Mouse (Mus musculus): Measurements from ENCODE around the gene Ogfod1. TPM values are rescaled to one million over a fixed set of nuclear protein-coding genes. Genes with fewer than 3 reads are reported as not detected.

Gene Ogfod1
- total and polyA plus RNA-seq, 3 experiments, result 16.6 to 31.9 (median 26.9) TPM

- no peak for DNase-seq (ENCODE audit: extremely low read depth)
- no peak overlapping the region for H3K4me2 ChIP-seq (ENCODE audit: insufficient read depth, low read depth, poor library complexity, severe bottlenecking)
- dilution Hi-C loops (cut with MboI; ENCODE audit: extremely low pct_ligation_motif_present, extremely low pct_unique_long_range_greater_than_20kb, low sequenced_read_pairs), result no loop called here
Observed at GRCm38 (mm10) chr8:94110526-94111177, 73.7 kb downstream of the Ogfod1 start.

GRCm38 (mm10) chr8:94113435-94113834 is 76.4 kb downstream of the Ogfod1 start:
- 0 out of 2 replicates have a peak, but pooled peaks have one; percentile 28 for TF ChIP-seq EP300 (IDR thresholded peaks at IDR 0.05; ENCODE audit: low read length)
- peak; percentile 18; the same call in 1 of the 2 replicates for TF ChIP-seq ETS1 (conservative IDR thresholded peaks at IDR 0.05; ENCODE audit: low read depth, low read length)
- 0 out of 2 replicates have a peak, but pooled peaks have one; percentile 21 for TF ChIP-seq ELF1 (IDR thresholded peaks at IDR 0.05; ENCODE audit: low read depth, low read length)
- TF ChIP-seq GABPA (IDR thresholded peaks at IDR 0.05; ENCODE audit: insufficient replicate concordance, low read depth, low read length), result no peak
- TF ChIP-seq IRF4 (IDR thresholded peaks at IDR 0.05; ENCODE audit: low read depth, low read length), result 0 out of 2 replicates have a peak, but pooled peaks have one; percentile 12
- no peaks in the 10 kb centered on the region for H3K36me3 ChIP-seq (replicated peaks in 1 of 2; ENCODE audit: control insufficient read depth in 1 of 2, insufficient read depth in 1 of 2, low read length in 1 of 2)
- DNase-seq (ENCODE audit: extremely low read depth), result peak; percentile 53
- no peak overlapping the region for H3K4me3 ChIP-seq (replicated peaks in 1 of 3; ENCODE audit: low read depth in 2 of 3, low read length in 2 of 3, poor library complexity in 1 of 3)
- no peaks in the 10 kb centered on the region for H3K79me2 ChIP-seq (replicated peaks; ENCODE audit: control insufficient read depth, extremely low read depth, insufficient read depth, poor library complexity, severe bottlenecking)
- H3K4me2 ChIP-seq (ENCODE audit: insufficient read depth, low read depth, poor library complexity, severe bottlenecking), result peak overlapping the region; percentile 59; the same call in 1 of the 2 replicates
- no peaks in the 10 kb centered on the region for H3K9me3 ChIP-seq (replicated peaks; ENCODE audit: low read length)
- no peaks in the 10 kb centered on the region for H3K27me3 ChIP-seq (replicated peaks)
- no peak overlapping the region for H3K27ac ChIP-seq (ENCODE audit: insufficient read depth, low read depth)
- dilution Hi-C loops (cut with MboI; ENCODE audit: extremely low pct_ligation_motif_present, extremely low pct_unique_long_range_greater_than_20kb, low sequenced_read_pairs) (no loop called here), in situ Hi-C loops (cut with MboI; ENCODE audit: low pct_ligation_motif_present, low pct_unique_long_range_greater_than_20kb, low sequenced_read_pairs) (no loop called here)
- peaks cover 0 to 20% of the 10 kb centered on the region in 2 experiments; a peak in 2 of 4 replicates for H3K4me1 ChIP-seq (ENCODE audit: control insufficient read depth in 1 of 2, insufficient read depth in 2 of 2)
- H3K9ac ChIP-seq (ENCODE audit: insufficient read depth, low read depth), result no peak overlapping the region

More at GRCm38 (mm10) chr8:94110526-94111177, 73.7 kb downstream of the Ogfod1 start:
- no peaks in the 10 kb centered on the region for H3K9me3 ChIP-seq (replicated peaks; ENCODE audit: low read length)
- no peak overlapping the region for H3K4me3 ChIP-seq (replicated peaks in 1 of 3; ENCODE audit: low read depth in 2 of 3, low read length in 2 of 3, poor library complexity in 1 of 3)
- in situ Hi-C loops (cut with MboI; ENCODE audit: low pct_ligation_motif_present, low pct_unique_long_range_greater_than_20kb, low sequenced_read_pairs), result no loop called here
- no peaks in the 10 kb centered on the region for H3K36me3 ChIP-seq (replicated peaks in 1 of 2; ENCODE audit: control insufficient read depth in 1 of 2, insufficient read depth in 1 of 2, low read length in 1 of 2)
- TF ChIP-seq E2F4 (IDR thresholded peaks at IDR 0.05; ENCODE audit: insufficient replicate concordance, low read depth, low read length), result no peak
- no peak for TF ChIP-seq POLR2A (IDR thresholded peaks at IDR 0.05; ENCODE audit: low read depth, low read length)
- no peak for TF ChIP-seq ZMIZ1 (IDR thresholded peaks at IDR 0.05; ENCODE audit: low read depth, low read length)
- TF ChIP-seq USF2 (conservative IDR thresholded peaks at IDR 0.05; ENCODE audit: low read depth, low read length), result no peak
- no peak for TF ChIP-seq MYC (IDR thresholded peaks at IDR 0.05; ENCODE audit: low read depth, low read length)
- no peak for TF ChIP-seq JUN (IDR thresholded peaks at IDR 0.05; ENCODE audit: insufficient read depth, low read depth, low read length)
- no peak for TF ChIP-seq ETS1 (conservative IDR thresholded peaks at IDR 0.05; ENCODE audit: low read depth, low read length)
- TF ChIP-seq CHD1 (IDR thresholded peaks at IDR 0.05; ENCODE audit: low read depth, low read length), result no peak
- H3K4me1 ChIP-seq (ENCODE audit: control insufficient read depth in 1 of 2, insufficient read depth in 2 of 2), result peaks cover 0 to 16% of the 10 kb centered on the region in 2 experiments; a peak in 2 of 4 replicates
- H3K9ac ChIP-seq (ENCODE audit: insufficient read depth, low read depth), result no peak overlapping the region
- H3K27ac ChIP-seq (ENCODE audit: insufficient read depth, low read depth), result no peak overlapping the region
- no peaks in the 10 kb centered on the region for H3K27me3 ChIP-seq (replicated peaks)
- H3K79me2 ChIP-seq (replicated peaks; ENCODE audit: control insufficient read depth, extremely low read depth, insufficient read depth, poor library complexity, severe bottlenecking), result no peaks in the 10 kb centered on the region
